Mouse (Mus musculus) midbrain, embryonic 11.5 days (tissue): Measurements from ENCODE around the gene Snx30. TPM values are rescaled to one million over a fixed set of nuclear protein-coding genes. Genes with fewer than 3 reads are reported as not detected.

Source experiments
- ATAC-seq: fragments of 200-750 bp; cut with Nextera tagmentation; 2 replicates; pipeline ENCODE4 v1.8.0; 2017; ENCODE audit warnings: moderate TSS enrichment, moderate library complexity; ENCODE audit not compliant: low FRiP score
- DNase-seq: peaks from one replicate; pipeline ENCODE4 v3.0.0; 2015; ENCODE audit warnings: low spot score; ENCODE audit errors: missing footprints
- H3K27ac ChIP-seq: fragments of 300-500 bp; sonication (generic); 2 replicates; pipeline ENCODE4 v1.5.1; 2014; ENCODE audit warnings: low read depth, low read length
- H3K27me3 ChIP-seq: fragments of 300-500 bp; sonication (generic); 2 replicates; pipeline ENCODE4 v1.6.1; 2014; ENCODE audit warnings: mild to moderate bottlenecking, low read length, moderate library complexity, mixed read lengths; ENCODE audit not compliant: control insufficient read depth, insufficient read depth
- H3K36me3 ChIP-seq: fragments of 300-500 bp; sonication (generic); 2 replicates; pipeline ENCODE4 v1.6.1; 2014; ENCODE audit warnings: mild to moderate bottlenecking, low read length, moderate library complexity, mixed read lengths; ENCODE audit not compliant: control insufficient read depth, insufficient read depth
- H3K4me1 ChIP-seq: fragments of 300-500 bp; sonication (generic); 2 replicates; pipeline ENCODE4 v1.6.1; 2014; ENCODE audit warnings: low read length; ENCODE audit not compliant: control insufficient read depth, insufficient read depth
- H3K4me2 ChIP-seq: fragments of 300-500 bp; sonication (generic); 2 replicates; pipeline ENCODE4 v1.6.1; 2014; ENCODE audit warnings: mild to moderate bottlenecking, moderate library complexity
- H3K4me3 ChIP-seq: fragments of 300-500 bp; sonication (generic); 2 replicates; pipeline ENCODE4 v1.5.1; 2014; ENCODE audit warnings: low read depth, low read length
- H3K9ac ChIP-seq: fragments of 300-500 bp; sonication (generic); 2 replicates; pipeline ENCODE4 v1.6.1; 2014; ENCODE audit warnings: low read length
- H3K9me3 ChIP-seq: fragments of 300-500 bp; sonication (generic); 2 replicates; pipeline ENCODE4 v1.6.1; 2016; ENCODE audit warnings: low read length; ENCODE audit not compliant: control insufficient read depth
- WGBS: fragments of 180-500 bp; shearing (Covaris S2); extraction: QIAGEN DNeasy Blood & Tissue Kit; methylation state at CpG from one replicate; pipeline ENCODE4 v1.1.7; 2014; 5-methylcytosine and 5-hydroxymethylcytosine counted together
- polyA plus RNA-seq: library from polyadenylated mRNA; unstranded; fragments of >200 nt; fragmentation: Nextera tagmentation; extraction: Ambion mirVana; gene quantifications from 2 replicates; pipeline ENCODE4 v1.2.1, GENCODE M21; 2014

Snx30 gene
- polyA plus RNA-seq, 1 experiment from 2014 or later, result 12.3 TPM

- Histone ChIP-seq H3K9me3 (no peaks in the 10 kb centered on the region), H3K36me3 (no peaks in the 10 kb centered on the region)
- ATAC-seq, result no peak
These were observed 20.0 kb downstream of the Snx30 start for GRCm38 (mm10) chr4:59825634-59826033.

GRCm38 (mm10) chr4:59826381-59826780, 20.7 kb downstream of the Snx30 start:
- no peaks in the 10 kb centered on the region for H3K4me1 ChIP-seq
- no peak for DNase-seq
- no peak for ATAC-seq
- no peak overlapping the region for H3K9ac ChIP-seq
- no peak overlapping the region for H3K27ac ChIP-seq
- H3K36me3 ChIP-seq, result no peaks in the 10 kb centered on the region
- no peaks in the 10 kb centered on the region for H3K9me3 ChIP-seq
- H3K4me2 ChIP-seq, result no peak overlapping the region
- WGBS, result 94% methylated on average over 5 of the region's 5 CpGs
- H3K27me3 ChIP-seq, result no peaks in the 10 kb centered on the region
- H3K4me3 ChIP-seq, result no peak overlapping the region

More at GRCm38 (mm10) chr4:59825634-59826033, 20.0 kb downstream of the Snx30 start:
- Histone ChIP-seq H3K27ac (no peak overlapping the region), H3K4me1 (no peaks in the 10 kb centered on the region), H3K27me3 (no peaks in the 10 kb centered on the region), H3K9ac (no peak overlapping the region), H3K4me3 (no peak overlapping the region), H3K4me2 (no peak overlapping the region)
- WGBS, result 85% methylated on average over 6 of the region's 6 CpGs
- no peak for DNase-seq

GRCm38 (mm10) chr4:59829072-59829471, 23.4 kb downstream of the Snx30 start:
- Histone ChIP-seq H3K4me2 (no peak overlapping the region), H3K4me3 (no peak overlapping the region), H3K27ac (no peak overlapping the region), H3K4me1 (no peaks in the 10 kb centered on the region), H3K9me3 (no peaks in the 10 kb centered on the region), H3K36me3 (no peaks in the 10 kb centered on the region), H3K9ac (no peak overlapping the region), H3K27me3 (no peaks in the 10 kb centered on the region)
- ATAC-seq (no peak), DNase-seq (no peak)
- 90% methylated on average over 4 of the region's 4 CpGs for WGBS

- ATAC-seq, result no peak
- H3K9me3 ChIP-seq, result no peaks in the 10 kb centered on the region
- H3K36me3 ChIP-seq, result peaks cover 3% of the 10 kb centered on the region; the same call in 1 of the 2 replicates
- no peaks in the 10 kb centered on the region for H3K27me3 ChIP-seq
- DNase-seq, result no peak
- WGBS, result 87% methylated on average over 5 of the region's 5 CpGs
- H3K4me1 ChIP-seq, result no peaks in the 10 kb centered on the region
- H3K4me3 ChIP-seq, result no peak overlapping the region
- no peak overlapping the region for H3K9ac ChIP-seq
- H3K4me2 ChIP-seq, result no peak overlapping the region
- no peak overlapping the region for H3K27ac ChIP-seq
These were observed 25.4 kb downstream of the Snx30 start for GRCm38 (mm10) chr4:59831038-59831437.

GRCm38 (mm10) chr4:59832810-59833209, 27.2 kb downstream of the Snx30 start:
- Histone ChIP-seq H3K4me3 (no peak overlapping the region), H3K36me3 (peaks cover 3% of the 10 kb centered on the region; the same call in 1 of the 2 replicates), H3K4me2 (no peak overlapping the region), H3K9me3 (no peaks in the 10 kb centered on the region), H3K9ac (no peak overlapping the region), H3K27me3 (no peaks in the 10 kb centered on the region), H3K4me1 (no peaks in the 10 kb centered on the region), H3K27ac (no peak overlapping the region)
- DNase-seq, result no peak
- no peak for ATAC-seq
- 81% methylated on average over 6 of the region's 6 CpGs for WGBS

GRCm38 (mm10) chr4:59837659-59838058, 32.0 kb downstream of the Snx30 start:
- no peak overlapping the region for H3K4me2 ChIP-seq
- no peaks in the 10 kb centered on the region for H3K9me3 ChIP-seq
- WGBS, result 84% methylated on average over 7 of the region's 7 CpGs
- H3K36me3 ChIP-seq, result peaks cover 3% of the 10 kb centered on the region; the same call in 1 of the 2 replicates
- H3K9ac ChIP-seq, result no peak overlapping the region
- no peak overlapping the region for H3K4me3 ChIP-seq
- H3K27me3 ChIP-seq, result no peaks in the 10 kb centered on the region
- DNase-seq (no peak), ATAC-seq (no peak)
- H3K27ac ChIP-seq, result no peak overlapping the region
- no peaks in the 10 kb centered on the region for H3K4me1 ChIP-seq

- no peaks in the 10 kb centered on the region for H3K9me3 ChIP-seq
- H3K9ac ChIP-seq, result no peak overlapping the region
- no peak for ATAC-seq
- no peak overlapping the region for H3K27ac ChIP-seq
- 87% methylated on average over 15 of the region's 15 CpGs for WGBS
- no peak for DNase-seq
- no peaks in the 10 kb centered on the region for H3K4me1 ChIP-seq
- H3K27me3 ChIP-seq, result no peaks in the 10 kb centered on the region
- no peak overlapping the region for H3K4me2 ChIP-seq
- H3K36me3 ChIP-seq, result no peaks in the 10 kb centered on the region
- H3K4me3 ChIP-seq, result no peak overlapping the region
These were observed 39.0 kb downstream of the Snx30 start for GRCm38 (mm10) chr4:59844460-59845244.

- H3K36me3 ChIP-seq, result no peaks in the 10 kb centered on the region
- DNase-seq (no peak), ATAC-seq (no peak)
- WGBS, result 90% methylated on average over 3 of the region's 3 CpGs
- H3K9me3 ChIP-seq, result no peaks in the 10 kb centered on the region
- no peak overlapping the region for H3K4me2 ChIP-seq
- H3K9ac ChIP-seq, result no peak overlapping the region
- no peak overlapping the region for H3K4me3 ChIP-seq
- H3K4me1 ChIP-seq, result no peaks in the 10 kb centered on the region
- H3K27ac ChIP-seq, result no peak overlapping the region
- H3K27me3 ChIP-seq, result no peaks in the 10 kb centered on the region
These were observed 39.6 kb downstream of the Snx30 start for GRCm38 (mm10) chr4:59845245-59845637.

- WGBS, result 93% methylated on average over 5 of the region's 5 CpGs
- Histone ChIP-seq H3K9me3 (no peaks in the 10 kb centered on the region), H3K27me3 (no peaks in the 10 kb centered on the region), H3K9ac (no peak overlapping the region), H3K4me3 (no peak overlapping the region), H3K36me3 (no peaks in the 10 kb centered on the region), H3K4me1 (no peaks in the 10 kb centered on the region), H3K4me2 (no peak overlapping the region), H3K27ac (no peak overlapping the region)
- ATAC-seq (no peak), DNase-seq (no peak)
These were observed 41.8 kb downstream of the Snx30 start for GRCm38 (mm10) chr4:59847447-59847846.
